Mouse (Mus musculus) right cerebral cortex, postnatal 4 days (tissue): ENCODE data around the gene Zfp704.

ENCODE experiments used
- DNase-seq: peaks from one replicate; pipeline ENCODE4 v3.0.0-alpha.2; 2022

The Zfp704 gene

DNA sequence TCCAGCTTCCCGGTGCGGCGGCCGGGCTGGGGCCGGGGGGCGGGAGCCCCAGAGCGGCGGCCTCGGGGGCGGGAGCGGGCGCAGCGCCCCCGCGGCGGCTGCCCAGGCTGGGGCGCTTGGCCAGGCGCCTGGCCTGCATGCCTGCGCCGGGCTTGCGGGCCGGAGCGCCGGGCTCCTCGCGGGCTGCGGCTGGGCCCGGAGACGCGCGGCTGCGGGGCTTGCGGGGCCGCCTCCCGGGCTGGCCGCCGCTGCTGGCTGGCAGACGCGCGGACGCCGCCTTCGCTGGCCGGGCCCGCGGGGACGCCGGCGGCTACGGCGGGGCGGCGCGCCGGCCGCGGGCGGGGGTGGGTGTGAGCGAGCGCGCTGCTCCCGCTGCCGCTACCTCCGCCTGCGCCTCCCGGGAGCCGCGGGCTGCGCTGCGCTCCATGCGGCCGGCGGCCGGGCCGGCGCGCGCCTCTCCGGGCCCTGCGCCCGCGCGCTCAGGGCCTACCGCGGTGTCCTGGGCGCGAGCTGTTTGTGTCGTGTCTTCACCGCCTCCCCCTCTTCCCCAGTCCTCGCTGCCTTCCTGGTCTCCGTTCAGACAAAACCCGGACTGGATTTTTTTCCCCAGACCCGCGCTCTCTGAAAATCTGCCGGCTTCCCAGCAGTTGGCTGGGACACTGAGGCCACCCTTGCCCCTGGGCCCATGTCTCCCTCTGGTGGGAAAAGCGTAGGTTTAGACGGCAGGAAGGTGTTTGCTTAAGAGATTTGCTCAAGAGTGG lies at the start of gene Zfp704:
Zfp704 (minus strand) TSS at position 505 of the 761 bp plus-strand sequence.
- DNase-seq = peak; percentile 77

DNA sequence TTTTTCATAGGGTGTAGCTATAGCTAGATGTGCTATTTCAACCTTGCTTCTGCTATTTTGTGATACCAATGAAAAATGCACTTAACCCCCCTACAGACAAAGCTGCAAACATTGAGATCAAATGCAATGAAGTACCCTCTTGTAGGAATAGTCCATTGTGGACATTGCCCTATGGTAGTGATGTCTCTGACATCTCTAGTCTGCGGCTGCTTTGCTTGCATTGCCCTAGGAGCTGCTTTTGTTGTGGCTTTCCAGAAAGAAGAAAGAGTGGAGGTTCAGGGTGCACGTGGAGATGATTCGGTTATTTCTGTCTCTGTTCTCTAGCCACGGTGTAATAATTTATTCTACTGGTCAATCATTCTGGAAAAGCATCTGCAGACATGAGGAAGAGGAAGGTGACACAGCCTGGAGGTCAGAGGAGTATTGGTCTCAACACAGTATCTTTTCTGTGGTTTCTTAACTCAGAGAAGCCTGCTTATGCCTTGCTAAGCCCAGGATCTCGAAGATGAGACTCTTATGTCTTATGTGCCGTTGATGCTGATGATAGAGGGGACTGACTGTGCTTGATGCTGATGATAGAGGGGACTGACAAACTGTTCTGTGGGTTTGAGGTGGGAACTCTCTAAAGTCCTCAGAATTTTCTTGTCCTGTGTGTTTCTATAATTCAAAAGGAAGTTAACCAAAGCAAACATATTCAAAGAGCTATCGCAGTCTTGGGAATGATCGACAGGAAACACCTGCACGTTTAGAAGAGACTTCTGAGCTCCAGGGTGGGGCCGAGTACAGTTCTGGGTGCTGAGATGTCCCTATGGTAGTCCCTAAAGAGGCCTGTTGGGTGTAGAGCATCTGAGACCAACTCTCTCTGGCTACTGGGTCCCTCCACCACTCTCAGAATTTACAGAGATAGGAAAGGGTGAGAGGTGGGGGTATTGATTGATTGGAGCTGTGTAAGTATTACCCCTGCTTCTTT lies 23.4 kb upstream of the Zfp704 start:
- DNase-seq = no peak

DNA sequence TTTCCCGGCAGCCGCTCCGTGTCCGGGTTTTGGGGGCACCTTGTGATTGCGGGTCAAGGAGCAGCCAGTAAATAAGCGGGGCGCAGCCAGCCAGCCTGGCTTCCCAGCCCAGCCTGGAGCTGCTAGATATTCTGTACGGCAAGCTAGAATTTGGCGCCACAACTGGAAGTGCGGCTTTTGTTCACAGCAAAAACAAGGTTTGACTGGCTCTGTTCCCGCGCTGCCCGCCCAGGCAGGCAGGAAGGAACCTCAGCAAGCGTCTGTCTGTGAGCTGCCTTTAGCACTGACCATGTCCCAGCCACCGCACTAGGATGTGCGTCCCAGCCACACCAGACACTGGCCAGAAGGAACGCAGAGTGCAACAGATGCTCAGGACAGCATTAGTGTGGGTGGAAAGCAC lies 20.1 kb upstream of the Zfp704 start:
- DNase-seq = peak; percentile 60

DNA sequence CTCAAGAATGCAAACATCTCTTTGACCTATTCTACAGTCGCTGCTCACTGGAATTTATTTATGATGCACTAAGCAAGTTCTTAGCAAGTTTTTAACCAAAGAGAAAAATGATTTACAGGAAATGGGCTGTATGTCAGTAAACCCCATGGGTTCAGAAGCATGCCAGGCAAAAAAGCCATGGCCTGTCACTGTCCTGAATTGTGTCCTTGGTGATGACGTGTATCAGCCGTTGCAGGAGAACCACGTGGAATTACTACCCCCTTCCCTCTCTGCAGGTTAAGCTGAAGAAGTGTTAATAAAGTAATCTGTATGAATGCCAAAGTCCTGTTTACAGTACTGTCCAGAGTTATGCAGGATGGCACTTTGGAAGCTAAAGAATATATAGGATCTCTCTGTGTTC lies 18.2 kb upstream of the Zfp704 start:
- no peak for DNase-seq

DNA sequence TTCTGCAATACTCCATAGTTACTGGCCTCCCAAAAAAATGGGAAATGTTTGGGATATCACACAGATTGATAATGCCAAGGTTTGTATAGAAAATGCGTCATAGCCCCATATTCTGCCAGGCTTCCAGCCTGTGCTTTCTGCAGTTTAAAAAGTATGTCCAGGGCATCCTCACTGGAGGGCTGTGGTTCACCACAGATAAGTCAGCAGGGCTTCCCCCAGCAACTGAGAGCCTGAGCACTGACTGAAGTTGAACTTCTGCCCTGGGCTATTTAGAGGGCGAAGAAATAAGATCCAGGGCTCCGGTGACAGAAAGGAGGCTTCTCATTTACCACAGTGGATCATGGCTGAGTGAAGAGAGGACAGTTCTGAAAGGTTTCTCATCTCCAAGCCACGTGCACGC lies 16.3 kb upstream of the Zfp704 start:
- DNase-seq = no peak

DNA sequence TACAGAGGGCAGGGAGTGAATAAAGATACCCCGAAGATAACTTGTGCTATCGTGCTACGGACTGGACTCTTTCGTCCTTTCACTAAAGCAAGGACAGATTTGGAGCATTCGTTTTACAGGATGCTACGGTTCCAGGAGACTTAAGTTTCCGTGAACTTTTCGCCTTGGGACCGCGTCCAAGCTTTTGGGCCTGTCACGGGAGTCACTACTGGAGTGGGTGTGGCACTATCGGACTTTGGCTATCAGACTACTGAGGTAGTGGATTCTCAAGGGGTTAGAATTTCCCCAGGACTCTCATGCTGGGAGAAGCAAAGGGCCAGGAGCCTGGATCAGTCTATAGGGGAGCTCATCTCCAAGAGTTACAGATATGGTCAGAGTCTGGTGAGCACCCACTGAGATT lies 10.7 kb upstream of the Zfp704 start:
- DNase-seq = no peak

DNA sequence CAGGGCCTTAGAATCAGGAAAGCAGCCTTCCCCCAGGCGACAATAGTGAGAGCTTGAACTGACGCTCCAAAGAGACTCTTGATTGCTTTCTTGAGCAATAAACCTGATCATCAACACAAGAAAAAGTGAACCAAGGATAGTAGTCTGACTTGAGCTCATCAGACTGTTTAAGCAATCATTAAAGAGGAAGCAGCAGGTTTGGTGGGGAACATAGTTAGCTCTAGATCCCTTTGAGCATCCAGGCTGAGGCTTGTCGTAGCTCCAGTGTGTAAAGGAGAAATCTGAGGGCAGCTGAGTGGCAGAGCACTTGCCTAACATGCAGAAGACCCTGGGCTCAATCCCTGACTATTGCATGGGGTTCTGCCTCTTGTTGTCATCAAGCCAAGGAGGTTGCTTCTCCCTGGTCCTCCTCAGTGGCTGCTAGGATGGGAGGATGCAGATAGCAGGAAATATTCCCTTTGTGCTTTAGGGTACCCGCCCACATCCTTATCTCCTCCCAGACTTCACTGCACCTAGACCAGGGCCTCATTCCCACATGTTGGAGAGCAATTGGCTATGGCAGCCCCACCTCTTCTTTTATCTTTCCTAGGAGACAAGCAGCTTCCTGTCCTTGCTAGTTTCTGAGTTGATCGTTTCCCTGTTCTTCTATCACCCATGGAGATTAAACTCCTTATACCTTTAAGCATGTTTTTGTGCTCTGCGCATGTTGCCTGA lies 9.8 kb upstream of the Zfp704 start:
- DNase-seq = no peak

DNA sequence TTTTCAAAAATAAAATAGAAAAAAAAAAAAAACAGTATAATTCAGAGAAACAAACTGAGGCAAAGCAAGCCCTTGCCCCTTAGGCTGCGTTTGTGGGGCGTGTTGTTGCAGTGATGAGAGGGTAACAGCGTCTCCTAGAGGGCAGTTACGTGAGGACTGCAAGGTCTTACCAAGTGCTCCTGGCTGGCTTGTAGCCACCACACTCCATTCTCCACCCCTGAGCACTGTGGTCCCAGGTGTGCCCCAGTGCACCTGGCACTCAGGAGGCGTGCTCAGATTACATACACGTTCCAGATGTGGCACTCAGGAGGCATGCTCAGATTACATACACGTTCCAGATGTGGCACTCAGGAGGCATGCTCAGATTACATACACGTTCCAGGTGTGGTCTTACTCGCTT lies 7.2 kb upstream of the Zfp704 start:
- DNase-seq = no peak

DNA sequence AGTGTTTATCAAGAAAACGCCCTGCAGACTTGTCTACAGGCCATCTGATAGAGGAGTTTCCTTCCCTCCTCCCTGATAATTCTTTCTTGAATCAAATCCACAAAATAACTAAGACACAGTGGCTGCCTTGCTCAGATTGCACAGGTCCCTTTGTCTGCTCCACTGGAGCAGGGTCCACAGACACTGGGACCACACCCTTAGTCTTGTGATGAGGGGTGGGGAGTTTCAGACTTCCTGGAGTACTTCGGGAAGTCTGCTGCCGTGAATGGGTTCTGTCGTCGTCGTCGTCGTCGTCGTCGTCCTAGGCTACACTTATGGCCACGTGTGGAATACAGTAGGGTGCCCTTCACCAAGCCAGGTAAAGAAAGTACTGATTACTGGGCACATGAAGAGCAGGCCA lies 4.8 kb upstream of the Zfp704 start:
- DNase-seq = no peak

DNA sequence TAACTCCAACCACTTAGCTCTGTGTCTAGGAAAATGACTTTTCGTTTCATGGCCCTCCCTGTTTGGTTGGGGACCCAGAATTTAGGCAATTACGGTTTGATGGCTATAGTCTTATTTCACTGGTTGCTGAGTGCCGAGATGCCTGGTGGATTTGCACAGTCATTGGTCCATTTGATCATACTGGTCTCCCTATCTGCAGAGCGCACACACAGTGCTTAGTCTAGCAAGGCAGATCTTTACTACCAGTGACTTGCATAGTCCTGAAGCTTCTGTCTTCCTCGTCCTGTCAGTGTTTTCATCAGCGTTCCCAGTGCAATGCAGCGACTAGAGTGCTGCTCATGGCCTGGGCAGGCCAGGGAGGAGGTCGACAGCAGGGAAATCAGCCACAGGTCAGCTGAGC lies 4.1 kb upstream of the Zfp704 start:
- no peak for DNase-seq

DNA sequence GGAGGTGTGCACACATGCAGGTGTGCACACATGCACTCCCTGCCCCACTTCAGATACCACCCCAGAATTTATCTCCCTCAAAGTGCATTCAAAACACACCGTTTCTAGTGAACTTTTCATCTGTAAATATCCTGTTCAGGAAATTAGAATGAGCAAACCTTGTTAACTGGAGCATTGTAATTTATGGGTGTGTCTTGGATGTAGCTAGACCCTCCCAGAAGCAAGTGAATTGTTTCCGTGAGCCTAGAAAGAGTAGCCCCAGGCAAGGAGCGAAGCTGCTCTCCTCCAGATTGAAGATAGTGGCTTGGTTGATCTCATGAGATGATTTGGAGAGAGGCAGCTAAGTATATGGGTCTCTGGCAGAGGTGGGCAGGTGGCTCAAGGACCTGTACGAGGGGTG lies 1.3 kb upstream of the Zfp704 start:
- no peak for DNase-seq

DNA sequence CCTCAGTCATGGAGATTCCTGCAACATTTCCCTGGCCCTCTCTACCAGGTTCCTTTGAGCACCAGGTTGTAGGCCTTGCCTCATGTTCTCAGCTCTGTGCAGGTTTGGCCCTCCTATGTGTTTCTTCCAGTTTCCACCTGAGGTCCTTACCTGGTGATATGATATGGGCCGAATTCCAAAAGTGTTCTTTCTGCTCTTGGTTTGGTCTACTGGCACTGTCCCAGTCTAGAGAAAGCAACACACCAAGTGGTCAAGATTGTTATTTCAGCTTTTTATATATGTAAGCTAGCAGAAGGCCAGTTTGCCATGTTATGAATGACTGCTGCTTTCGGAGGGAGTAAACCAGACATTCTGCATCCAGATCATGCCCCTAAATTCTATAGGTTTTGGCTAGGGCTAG lies 541 bp upstream of the Zfp704 start:
- no peak for DNase-seq

DNA sequence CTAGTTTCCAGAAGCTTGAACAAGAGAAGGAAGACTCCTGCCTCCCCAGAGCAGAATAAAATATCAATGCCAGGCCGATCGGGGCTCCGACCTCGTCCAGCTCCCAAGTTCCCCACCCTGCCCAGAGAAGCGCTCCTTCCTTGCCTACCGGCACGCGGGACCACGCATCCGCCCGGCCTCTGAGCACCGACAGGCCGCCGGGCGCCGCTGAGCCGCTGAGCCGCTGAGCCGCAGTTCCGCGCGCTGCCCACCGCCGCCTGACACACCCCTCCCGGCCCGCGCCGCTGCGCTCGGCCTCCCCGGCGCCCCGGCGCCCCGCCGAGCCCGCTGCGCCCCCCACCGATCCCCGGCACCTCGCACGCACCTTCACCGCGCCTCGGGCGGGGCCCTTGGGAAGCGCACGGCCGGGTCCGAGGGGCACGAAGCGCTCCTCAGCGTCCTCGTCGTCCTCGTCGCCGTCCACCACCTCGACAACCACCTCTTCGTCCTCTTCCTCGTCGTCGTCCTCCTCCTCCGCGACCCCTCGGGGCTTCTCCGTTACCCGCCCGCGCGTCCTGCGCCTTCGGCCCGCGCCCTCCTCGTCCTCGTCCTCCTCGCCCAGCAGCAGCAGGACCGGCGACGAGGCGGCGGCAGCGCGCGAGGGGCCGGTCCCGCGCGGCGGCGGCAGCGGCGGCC lies 842 bp downstream of the Zfp704 start:
- DNase-seq = peak; percentile 48

DNA sequence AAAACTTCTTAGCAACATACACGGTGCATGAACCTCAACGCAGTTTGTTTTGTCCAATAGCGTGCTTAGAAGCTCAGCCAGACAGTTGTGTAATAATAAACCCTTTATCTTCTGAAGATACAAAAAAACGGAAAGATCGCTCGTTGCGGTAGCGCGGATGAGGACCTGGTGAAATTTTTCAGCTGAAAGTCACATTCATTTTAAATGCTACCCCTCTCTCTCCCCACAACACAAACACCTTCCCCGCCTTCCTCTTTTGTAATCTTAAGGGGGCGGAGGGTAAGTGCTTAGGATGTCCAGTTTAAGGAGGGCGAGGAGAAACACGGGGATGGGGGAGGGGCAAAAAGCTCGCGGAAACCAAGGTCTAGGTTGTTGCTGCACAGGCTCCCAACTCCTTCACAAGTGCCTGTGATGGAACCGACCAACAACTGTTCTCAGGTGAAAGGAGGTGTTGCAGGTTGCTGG lies 1.4 kb downstream of the Zfp704 start:
- peak; percentile 42 for DNase-seq

DNA sequence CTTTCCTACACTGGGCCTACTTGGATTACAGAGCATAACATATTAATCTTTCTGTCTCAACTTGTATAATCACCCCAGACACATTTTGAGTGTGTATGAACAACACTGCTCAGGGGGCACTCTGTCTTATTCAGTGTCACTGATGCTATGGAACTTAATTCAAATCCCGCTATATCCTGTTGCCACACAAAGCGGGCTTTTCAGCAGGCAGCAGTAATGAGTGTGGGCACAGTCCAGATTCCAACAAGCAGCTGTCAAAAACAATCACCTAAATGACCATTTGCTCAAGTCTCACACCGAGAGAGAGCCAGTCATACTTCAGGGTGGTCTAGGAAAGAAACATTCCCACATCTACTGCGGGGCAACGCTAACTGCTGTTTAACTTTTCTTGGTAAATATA lies 2.2 kb downstream of the Zfp704 start:
- no peak for DNase-seq

DNA sequence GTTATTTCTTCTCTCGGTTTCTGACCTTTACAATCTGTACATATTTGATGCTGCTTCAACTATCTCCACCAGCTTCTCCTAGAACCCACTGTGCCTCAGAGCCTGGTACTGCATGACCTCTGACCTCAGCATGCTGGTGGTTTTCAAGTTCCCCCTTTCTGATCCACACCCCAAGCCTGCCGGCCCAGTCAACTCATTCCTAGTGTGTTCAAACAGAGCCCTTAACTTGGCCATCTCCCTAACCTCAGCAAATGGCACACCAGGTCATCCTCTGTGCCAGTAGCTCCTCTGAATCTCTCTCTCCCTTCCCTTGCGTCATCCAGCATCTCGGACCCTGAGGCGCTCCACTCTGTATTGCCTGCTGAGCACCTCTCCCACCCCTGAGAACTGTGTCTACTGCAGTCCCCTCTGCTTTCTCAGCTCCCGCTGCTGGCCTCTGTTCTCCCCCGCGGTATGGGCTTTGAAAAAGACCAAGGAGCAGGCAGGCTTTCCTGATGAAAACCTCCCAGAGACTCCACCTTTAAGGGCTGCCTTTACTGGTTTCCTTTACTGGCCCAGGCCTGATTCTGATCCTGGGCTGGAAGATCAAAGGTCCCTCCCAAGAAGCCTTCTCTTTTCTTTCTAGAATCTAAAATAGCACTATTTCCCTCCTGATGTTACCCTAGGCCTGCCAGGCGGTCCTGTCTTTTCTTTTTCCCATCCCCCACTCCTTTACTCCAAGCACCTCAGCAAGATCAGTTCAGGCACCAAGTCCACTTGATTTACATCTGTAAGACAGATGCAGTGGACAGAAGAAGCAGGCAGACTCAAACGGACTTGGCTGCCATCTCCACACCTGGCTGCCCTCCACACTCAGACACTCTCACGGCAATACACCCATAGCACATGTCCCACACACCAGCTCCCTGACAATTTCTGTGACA lies 3.8 kb downstream of the Zfp704 start:
- no peak for DNase-seq

DNA sequence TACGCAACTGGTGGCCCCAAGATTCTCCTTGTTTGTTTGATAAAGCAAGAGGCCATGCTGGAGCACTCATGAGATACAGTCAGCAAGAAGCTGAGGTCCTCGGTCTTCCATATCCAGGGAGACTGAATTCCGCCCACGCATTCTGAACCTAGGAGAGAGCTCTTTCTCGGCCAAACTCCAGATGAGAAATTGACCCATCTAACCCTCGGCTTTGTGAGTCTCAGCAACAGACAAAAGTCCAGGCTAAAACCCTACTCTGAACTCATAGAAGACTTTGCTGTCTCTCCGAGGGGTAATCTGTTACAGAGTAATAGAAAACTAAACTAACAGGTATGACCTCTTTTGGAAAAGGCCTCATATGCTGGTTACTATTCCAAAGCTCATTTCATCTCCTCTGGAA lies 4.9 kb downstream of the Zfp704 start:
- no peak for DNase-seq

DNA sequence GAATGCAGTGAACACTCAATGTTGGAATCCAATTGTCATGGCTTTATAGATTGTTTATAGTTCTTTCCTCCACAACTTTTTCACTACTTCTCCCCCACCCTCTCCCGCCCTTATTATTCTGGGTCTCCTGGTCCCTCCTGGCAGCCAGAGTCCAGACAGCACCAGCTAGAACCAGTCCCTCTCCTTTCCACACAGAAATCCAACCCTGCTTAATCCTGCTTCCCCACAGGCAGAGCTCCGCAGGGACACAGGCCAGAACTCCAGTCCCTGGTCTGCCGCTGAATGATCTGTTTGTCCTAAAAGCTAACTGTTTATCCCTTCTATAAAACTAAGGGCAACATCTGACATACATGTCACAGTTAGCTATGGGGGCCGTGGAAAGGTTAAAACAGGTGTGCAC lies 6.0 kb downstream of the Zfp704 start:
- no peak for DNase-seq

DNA sequence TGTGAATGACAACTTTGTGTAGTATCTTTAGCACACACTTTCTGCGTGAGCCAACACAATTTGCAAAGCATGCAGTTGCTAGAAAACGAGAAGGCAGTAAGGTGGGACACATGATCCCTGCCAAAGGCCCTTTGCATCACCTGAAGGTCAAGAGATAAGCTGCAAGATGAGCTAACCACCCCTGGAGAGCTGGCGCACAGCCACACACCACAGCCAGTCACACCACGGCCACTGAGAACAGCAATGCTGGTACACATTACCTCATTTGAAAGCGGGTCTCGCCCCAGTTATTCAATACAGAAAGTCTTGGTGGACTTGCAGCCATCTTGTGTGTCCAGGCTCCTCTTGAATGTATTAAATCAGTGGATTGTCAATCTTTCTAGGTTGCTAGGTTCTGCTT lies 9.3 kb downstream of the Zfp704 start:
- no peak for DNase-seq

DNA sequence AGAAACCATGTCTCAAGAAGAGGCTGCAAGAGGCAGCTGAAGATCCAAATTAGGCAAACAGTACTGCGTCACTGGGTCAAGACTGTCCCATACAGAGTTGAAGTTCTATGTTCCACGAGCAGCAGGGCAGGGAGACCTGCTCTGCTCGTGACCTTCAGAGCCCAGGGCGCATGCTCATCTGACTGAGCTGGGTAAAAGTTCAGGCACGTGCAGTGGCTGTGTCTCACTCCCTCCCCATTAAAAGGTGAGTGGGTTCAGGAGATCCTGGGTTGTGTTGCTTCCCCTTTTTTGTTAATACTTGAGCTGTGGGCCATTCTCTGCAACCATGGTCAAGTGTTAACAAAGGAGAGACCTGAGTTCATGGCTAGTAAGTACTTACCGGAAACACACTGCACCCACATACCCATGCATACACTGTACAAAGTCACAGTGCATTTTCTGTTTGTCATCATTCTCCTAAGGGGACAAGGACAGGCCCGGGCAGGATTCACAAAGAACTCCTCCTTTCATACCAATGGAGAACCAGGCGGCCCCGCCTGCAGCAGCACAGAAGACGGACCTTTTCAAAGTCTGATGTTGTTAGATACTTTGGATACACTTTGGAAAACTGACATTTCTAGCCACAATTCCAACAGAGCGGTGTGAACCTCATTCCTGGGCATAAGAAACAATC lies 10.0 kb downstream of the Zfp704 start:
- DNase-seq = no peak

DNA sequence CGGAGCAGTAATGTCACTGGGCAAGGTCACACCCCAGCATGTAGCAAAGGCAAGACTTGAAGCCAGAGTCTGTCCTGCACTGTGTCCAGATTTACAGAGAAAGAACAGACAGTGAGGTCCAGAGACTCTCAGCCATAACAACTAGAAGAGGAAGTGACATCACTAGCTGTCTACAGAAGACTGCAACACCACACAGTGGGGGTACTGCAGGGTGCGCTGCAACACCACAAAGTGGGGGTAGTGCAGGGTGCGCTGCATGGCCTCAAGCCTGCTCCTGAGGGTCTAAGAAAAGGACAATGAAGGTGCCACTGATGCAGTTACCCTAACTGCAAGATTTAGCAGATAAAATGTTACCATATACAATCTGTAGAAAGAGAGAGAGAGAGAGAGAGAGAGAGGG lies 11.8 kb downstream of the Zfp704 start:
- DNase-seq = no peak
